Mouse (Mus musculus) heart, embryonic 15.5 days (tissue): Measurements from ENCODE around the gene Xpo5. TPM values are rescaled to one million over a fixed set of nuclear protein-coding genes. Genes with fewer than 3 reads are reported as not detected.

ENCODE experiments used
- ATAC-seq: fragments of 200-750 bp; cut with Nextera tagmentation; replicated peaks from 2 replicates; pipeline ENCODE4 v1.8.0; 2017; ENCODE audit warnings: low read depth, moderate TSS enrichment; ENCODE audit not compliant: insufficient number of reproducible peaks, insufficient read depth, low FRiP score
- H3K27ac ChIP-seq: fragments of 300-500 bp; sonication (generic); 2 replicates; pipeline ENCODE4 v1.5.1; 2015; ENCODE audit warnings: mild to moderate bottlenecking, inconsistent platforms
- H3K27me3 ChIP-seq: fragments of 300-500 bp; sonication (generic); 2 replicates; pipeline ENCODE4 v1.6.1; 2015; ENCODE audit warnings: inconsistent platforms
- H3K36me3 ChIP-seq: fragments of 300-500 bp; sonication (generic); 2 replicates; pipeline ENCODE4 v1.6.1; 2015; ENCODE audit warnings: mild to moderate bottlenecking, inconsistent platforms
- H3K4me1 ChIP-seq: fragments of 300-500 bp; sonication (generic); replicated peaks from 2 replicates; pipeline ENCODE4 v1.6.1; 2015; ENCODE audit warnings: inconsistent platforms
- H3K4me2 ChIP-seq: fragments of 300-500 bp; sonication (generic); 2 replicates; pipeline ENCODE4 v1.6.1; 2015; ENCODE audit warnings: inconsistent platforms, mild to moderate bottlenecking, moderate library complexity
- H3K4me3 ChIP-seq: fragments of 300-500 bp; sonication (generic); 2 replicates; pipeline ENCODE4 v1.5.1; 2015; ENCODE audit warnings: mild to moderate bottlenecking, inconsistent platforms
- H3K9ac ChIP-seq: fragments of 300-500 bp; sonication (generic); 2 replicates; pipeline ENCODE4 v1.6.1; 2015; ENCODE audit warnings: mild to moderate bottlenecking, inconsistent platforms
- H3K9me3 ChIP-seq: fragments of 300-500 bp; sonication (generic); replicated peaks from 2 replicates; pipeline ENCODE4 v1.6.1; 2016; ENCODE audit warnings: inconsistent platforms
- WGBS: fragments of 180-500 bp; shearing (Covaris S2); methylation state at CpG from one replicate; pipeline ENCODE4 v1.1.7; 2015; ENCODE audit warnings: mixed read lengths; 5-methylcytosine and 5-hydroxymethylcytosine counted together
- polyA plus RNA-seq: library from polyadenylated mRNA; unstranded; fragments of >200 nt; fragmentation: Nextera tagmentation; extraction: Ambion mirVana; gene quantifications from 2 replicates; pipeline ENCODE4 v1.2.1, GENCODE M21; 2015

Xpo5 gene
- polyA plus RNA-seq, 1 experiment from 2014 or later = 15.1 TPM

DNA sequence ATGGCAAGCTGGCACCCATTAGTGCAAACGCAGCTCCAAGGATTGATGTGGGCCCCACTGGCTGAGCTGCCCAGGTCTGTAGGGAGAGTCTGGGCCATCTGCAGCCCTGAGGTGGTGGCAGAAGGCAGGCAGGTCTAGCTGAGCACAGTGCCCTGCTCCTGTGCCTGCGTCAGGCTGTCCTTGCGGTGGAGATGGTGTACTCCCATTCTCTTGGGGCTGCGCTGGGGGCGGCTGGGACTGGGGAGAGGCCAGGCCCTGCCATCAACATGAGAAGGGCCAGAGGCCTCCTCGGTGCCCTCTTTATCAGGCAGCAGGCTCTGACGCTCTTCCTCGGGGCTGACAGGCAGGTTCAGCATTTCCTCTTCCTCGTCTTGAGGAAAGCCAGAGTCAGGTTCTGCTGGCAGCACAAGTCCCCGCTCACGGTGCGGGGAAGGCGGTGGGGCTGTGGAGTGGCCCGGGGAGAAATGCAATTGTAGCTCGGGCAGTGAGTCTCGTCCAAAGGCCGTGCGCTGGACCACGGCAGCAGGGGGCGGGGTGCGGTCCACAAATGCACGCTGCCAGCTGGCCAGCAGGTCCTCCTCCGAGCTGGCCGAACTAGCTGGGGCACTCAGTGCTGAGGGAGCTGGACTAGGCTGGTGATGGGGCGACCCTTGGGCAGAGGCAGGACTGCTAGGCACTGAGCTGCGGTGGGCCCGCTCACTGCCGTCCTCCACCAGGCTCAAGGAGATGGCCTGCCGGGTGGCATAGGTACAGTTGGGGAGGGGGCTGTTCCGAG lies 55.9 kb downstream of the Xpo5 start:
- peaks cover 10% of the 10 kb centered on the region for H3K4me1 ChIP-seq
- no peak overlapping the region for H3K4me3 ChIP-seq
- peaks cover 48% of the 10 kb centered on the region for H3K36me3 ChIP-seq
- H3K27me3 ChIP-seq = peaks cover 18% of the 10 kb centered on the region
- no peak overlapping the region for H3K27ac ChIP-seq
- H3K9me3 ChIP-seq = no peaks in the 10 kb centered on the region
- no peak overlapping the region for H3K4me2 ChIP-seq
- 0 out of 2 replicates have a peak, but pooled peaks have one; percentile 12 for ATAC-seq
- WGBS = 77% methylated on average over 30 of the region's 30 CpGs
- no peak overlapping the region for H3K9ac ChIP-seq

GRCm38 (mm10) chr17:46259675-46260074 lies 57.1 kb downstream of the Xpo5 start:
- ATAC-seq = no peak
- no peak overlapping the region for H3K4me2 ChIP-seq
- WGBS = 82% methylated on average over 17 of the region's 17 CpGs
- 0 out of 2 replicates have a peak, but pooled peaks cover 2% of the 10 kb centered on the region for H3K4me1 ChIP-seq
- H3K27ac ChIP-seq = peak overlapping the region; percentile 23; the same call in 1 of the 2 replicates
- peaks cover 9% of the 10 kb centered on the region for H3K27me3 ChIP-seq
- H3K4me3 ChIP-seq = no peak overlapping the region
- H3K36me3 ChIP-seq = peaks cover 59% of the 10 kb centered on the region
- no peaks in the 10 kb centered on the region for H3K9me3 ChIP-seq
- H3K9ac ChIP-seq = no peak overlapping the region

DNA sequence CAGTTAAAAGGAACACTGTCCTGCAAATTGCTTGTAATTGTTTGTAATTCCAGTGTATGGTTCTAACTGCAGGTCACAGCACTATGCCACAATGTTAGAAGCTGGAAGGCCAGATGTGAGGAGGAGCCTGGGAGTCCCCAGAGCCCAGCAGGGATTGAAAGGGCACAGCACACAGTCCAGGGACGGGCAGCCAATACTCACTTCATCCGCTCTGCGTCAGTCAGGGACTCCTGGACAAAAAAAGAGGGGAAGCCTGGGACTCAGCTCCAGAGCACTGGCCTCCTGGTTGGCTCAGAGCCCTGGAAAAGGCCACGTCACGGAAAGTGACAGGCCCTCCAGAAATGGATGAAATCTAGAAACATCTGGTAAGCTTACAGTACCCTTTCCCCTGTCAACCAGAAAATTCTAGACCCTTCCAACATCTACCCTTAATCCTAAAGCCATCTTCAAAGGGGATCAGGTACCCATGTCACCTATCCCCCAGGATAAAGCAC lies 59.7 kb downstream of the Xpo5 start:
- no peak for ATAC-seq
- peaks cover 65% of the 10 kb centered on the region for H3K36me3 ChIP-seq
- no peak overlapping the region for H3K4me2 ChIP-seq
- 84% methylated on average over 5 of the region's 5 CpGs for WGBS
- no peak overlapping the region for H3K4me3 ChIP-seq
- no peaks in the 10 kb centered on the region for H3K9me3 ChIP-seq
- H3K9ac ChIP-seq = no peak overlapping the region
- H3K27ac ChIP-seq = no peak overlapping the region
- H3K27me3 ChIP-seq = no peaks in the 10 kb centered on the region
- peaks cover 14% of the 10 kb centered on the region for H3K4me1 ChIP-seq

GRCm38 (mm10) chr17:46265502-46265901 lies 62.9 kb downstream of the Xpo5 start:
- no peaks in the 10 kb centered on the region for H3K27me3 ChIP-seq
- H3K9me3 ChIP-seq = no peaks in the 10 kb centered on the region
- peaks cover 47% of the 10 kb centered on the region for H3K36me3 ChIP-seq
- H3K27ac ChIP-seq = no peak overlapping the region
- H3K4me3 ChIP-seq = no peak overlapping the region
- no peak overlapping the region for H3K4me2 ChIP-seq
- ATAC-seq = no peak
- H3K4me1 ChIP-seq = peaks cover 34% of the 10 kb centered on the region
- no peak overlapping the region for H3K9ac ChIP-seq
- 85% methylated on average over 12 of the region's 12 CpGs for WGBS

DNA sequence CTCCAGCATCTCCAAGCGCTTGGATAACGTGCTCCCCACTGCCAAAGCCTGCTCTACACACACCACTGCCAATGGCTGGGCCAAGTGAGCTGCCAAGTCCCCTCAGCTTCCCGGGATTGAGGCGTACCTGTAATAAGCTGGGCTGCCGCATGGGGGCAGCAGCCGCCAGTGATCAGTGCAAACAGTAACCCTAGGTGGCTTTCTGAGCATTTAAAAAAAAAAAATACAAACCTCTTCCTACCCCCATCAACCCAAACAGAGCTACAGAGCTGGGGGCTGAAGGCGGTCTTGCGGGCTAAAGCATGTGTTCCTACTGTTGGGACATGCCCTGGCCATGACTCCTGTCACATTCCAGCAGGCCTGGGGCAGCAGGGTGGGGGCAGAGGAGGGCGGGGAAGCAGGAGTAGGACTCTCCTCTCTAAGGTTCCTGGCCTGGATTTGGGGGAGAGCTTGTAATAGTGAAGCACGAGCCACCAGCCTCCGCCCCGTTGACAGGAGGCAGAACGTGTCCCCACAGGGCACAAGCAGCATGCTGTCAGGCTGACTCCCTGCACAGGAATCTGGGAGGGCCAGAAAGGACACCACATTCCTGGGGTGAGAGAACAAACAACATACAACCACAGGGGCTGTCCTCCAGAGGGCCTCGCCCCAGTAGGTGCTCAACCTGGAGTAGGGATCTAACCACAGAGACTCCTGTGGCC lies 63.5 kb downstream of the Xpo5 start:
- Histone ChIP-seq H3K27ac (peak overlapping the region; percentile 49), H3K4me2 (no peak overlapping the region), H3K27me3 (no peaks in the 10 kb centered on the region), H3K4me3 (no peak overlapping the region), H3K36me3 (peaks cover 47% of the 10 kb centered on the region), H3K4me1 (peaks cover 32% of the 10 kb centered on the region), H3K9me3 (no peaks in the 10 kb centered on the region), H3K9ac (no peak overlapping the region)
- peak; percentile 23; the same call in 1 of the 2 replicates for ATAC-seq
- WGBS = 18% methylated on average over 14 of the region's 14 CpGs

- WGBS = 70% methylated on average over 6 of the region's 6 CpGs
- Histone ChIP-seq H3K4me1 (peaks cover 33% of the 10 kb centered on the region), H3K27ac (no peak overlapping the region), H3K4me2 (no peak overlapping the region), H3K9ac (no peak overlapping the region), H3K36me3 (peaks cover 44% of the 10 kb centered on the region), H3K4me3 (no peak overlapping the region), H3K27me3 (no peaks in the 10 kb centered on the region), H3K9me3 (no peaks in the 10 kb centered on the region)
- ATAC-seq = no peak
Measured at GRCm38 (mm10) chr17:46266986-46267385, 64.4 kb downstream of the Xpo5 start.

DNA sequence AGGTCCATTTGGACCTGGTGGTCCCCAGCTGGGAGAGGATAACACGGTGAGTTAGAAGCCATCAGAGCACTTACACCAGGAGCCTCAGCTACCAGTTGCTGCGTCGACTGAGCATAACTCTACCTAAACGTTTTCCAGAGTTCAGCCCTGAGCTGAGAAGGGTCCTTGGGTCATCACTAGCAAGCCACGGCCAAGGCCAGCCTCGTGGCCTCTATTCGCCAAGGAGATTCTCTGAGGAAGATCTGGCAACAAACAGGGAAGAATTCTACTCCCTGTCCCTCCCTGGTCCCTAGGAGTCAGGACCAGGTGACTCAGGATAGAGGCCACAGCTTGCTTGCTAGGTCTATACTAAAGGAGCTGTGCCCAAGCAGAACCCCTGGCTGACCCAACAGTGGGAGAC lies 64.9 kb downstream of the Xpo5 start:
- no peak for ATAC-seq
- no peak overlapping the region for H3K4me3 ChIP-seq
- peaks cover 39% of the 10 kb centered on the region for H3K36me3 ChIP-seq
- no peaks in the 10 kb centered on the region for H3K9me3 ChIP-seq
- no peak overlapping the region for H3K9ac ChIP-seq
- H3K27me3 ChIP-seq = no peaks in the 10 kb centered on the region
- H3K27ac ChIP-seq = no peak overlapping the region
- H3K4me2 ChIP-seq = no peak overlapping the region
- 76% methylated on average over 7 of the region's 7 CpGs for WGBS
- H3K4me1 ChIP-seq = peaks cover 36% of the 10 kb centered on the region

- Histone ChIP-seq H3K4me3 (no peak overlapping the region), H3K4me2 (no peak overlapping the region), H3K27ac (no peak overlapping the region), H3K4me1 (peaks cover 43% of the 10 kb centered on the region), H3K9ac (no peak overlapping the region), H3K9me3 (no peaks in the 10 kb centered on the region), H3K27me3 (no peaks in the 10 kb centered on the region), H3K36me3 (peaks cover 32% of the 10 kb centered on the region)
- WGBS = 62% methylated on average over 10 of the region's 10 CpGs
- ATAC-seq = no peak
Measured at GRCm38 (mm10) chr17:46268026-46268720, 65.6 kb downstream of the Xpo5 start.

- no peak overlapping the region for H3K9ac ChIP-seq
- WGBS = 79% methylated on average over 19 of the region's 19 CpGs
- peaks cover 16% of the 10 kb centered on the region for H3K36me3 ChIP-seq
- no peak for ATAC-seq
- no peak overlapping the region for H3K4me3 ChIP-seq
- no peak overlapping the region for H3K27ac ChIP-seq
- H3K4me2 ChIP-seq = no peak overlapping the region
- peaks cover 58% of the 10 kb centered on the region for H3K4me1 ChIP-seq
- no peaks in the 10 kb centered on the region for H3K27me3 ChIP-seq
- no peaks in the 10 kb centered on the region for H3K9me3 ChIP-seq
Measured at GRCm38 (mm10) chr17:46269771-46270534, 67.4 kb downstream of the Xpo5 start.

GRCm38 (mm10) chr17:46272058-46272457 lies 69.5 kb downstream of the Xpo5 start:
- Histone ChIP-seq H3K27me3 (no peaks in the 10 kb centered on the region), H3K9ac (no peak overlapping the region), H3K4me1 (peaks cover 51% of the 10 kb centered on the region), H3K4me2 (no peak overlapping the region), H3K9me3 (no peaks in the 10 kb centered on the region), H3K36me3 (peaks cover 16% of the 10 kb centered on the region), H3K4me3 (no peak overlapping the region), H3K27ac (no peak overlapping the region)
- WGBS = 76% methylated on average over 2 of the region's 2 CpGs
- no peak for ATAC-seq
